ENCODE assay signal across 24 mouse cellular contexts in genomic region chr14:105262923-105263322, GRCm38 (mm10). TPM values are rescaled to one million over a fixed set of nuclear protein-coding genes. Genes with fewer than 3 reads are reported as not detected.
DNase-seq lines count a peak whose midpoint lies in the region; ATAC-seq and TF ChIP-seq lines count a peak whose summit lies in the region.
"Had no signal": no experiment of that assay in that cellular context is flagged by ENCODE, and none has a peak within 500 bp of the region (broad histone marks: within the 10 kb centered on the region; RNA-seq: fewer than 3 reads in every experiment).

No protein-coding gene starts in this region.

- no peak overlapping the region for H3K4me2 ChIP-seq in liver, embryonic 13.5 days
- no peak overlapping the region for H3K4me2 ChIP-seq in intestine, embryonic 16.5 days (ENCODE audit: low read depth, low read length)
- H3K4me2 ChIP-seq in stomach, postnatal 0 days (replicated peaks; ENCODE audit: low read depth) = no peak overlapping the region
- H3K4me2 ChIP-seq: embryonic facial prominence, embryonic 12.5 days; forebrain, embryonic 13.5 days; hindbrain, embryonic 15.5 days; neural tube, embryonic 15.5 days had no signal

- no peak for DNase-seq in liver, embryonic 13.5 days
- DNase-seq in liver = no peak
- DNase-seq in kidney, postnatal 36 days = peak; percentile 33 to 76
- peak; percentile 18 for DNase-seq in stomach, postnatal 0 days (ENCODE audit: low spot score)
- DNase-seq in lung, postnatal 25 days (ENCODE audit: low spot score) = no peak
- DNase-seq: adrenal gland, postnatal 10 days; cerebellum, adult 9-11 months; gastrocnemius, postnatal 10 days; heart, adult 18-20 months; heart, postnatal 36 days; lung, adult 18-20 months; lung, postnatal 14 days; thymus, postnatal 25 days had no signal

- H3K27ac ChIP-seq in liver, embryonic 13.5 days = 0 out of 2 replicates have a peak overlapping the region, but pooled peaks have one; percentile 24
- H3K27ac ChIP-seq in intestine, embryonic 16.5 days (ENCODE audit: low read length) = peak overlapping the region; percentile 79
- H3K27ac ChIP-seq in stomach, postnatal 0 days (replicated peaks) = 0 out of 2 replicates have a peak overlapping the region, but pooled peaks have one; percentile 26
- H3K27ac ChIP-seq: embryonic facial prominence, embryonic 12.5 days; forebrain, embryonic 13.5 days; hindbrain, embryonic 15.5 days; left cerebral cortex, adult 2 months; limb, embryonic 10.5 days; neural tube, embryonic 15.5 days had no signal

- H3K4me1 ChIP-seq in liver, embryonic 13.5 days (replicated peaks) = peaks cover 31% of the 10 kb centered on the region
- H3K4me1 ChIP-seq in intestine, embryonic 16.5 days (ENCODE audit: control insufficient read depth, insufficient read depth, low read length) = peaks cover 3% of the 10 kb centered on the region; the same call in 1 of the 2 replicates
- H3K4me1 ChIP-seq in stomach, postnatal 0 days (replicated peaks; ENCODE audit: control insufficient read depth, insufficient read depth) = no peaks in the 10 kb centered on the region
- H3K4me1 ChIP-seq: embryonic facial prominence, embryonic 12.5 days had no signal

- TF ChIP-seq CTCF in stomach, postnatal 0 days (IDR thresholded peaks at IDR 0.05; ENCODE audit: low read depth) = no peak

- no peak for TF ChIP-seq EP300 in stomach, postnatal 0 days (optimal IDR thresholded peaks at IDR 0.05)

- ATAC-seq in liver, embryonic 13.5 days (ENCODE audit: low read depth) = no peak
- ATAC-seq in intestine, embryonic 16.5 days = peak; percentile 75
- peak; percentile 78 for ATAC-seq in stomach, postnatal 0 days (ENCODE audit: low FRiP score, low TSS enrichment)
- no peak for ATAC-seq in granulocyte monocyte progenitor cell, adult 5-6 weeks (replicated peaks; ENCODE audit: poor library complexity, severe bottlenecking)
- ATAC-seq: forebrain, embryonic 13.5 days; midbrain, embryonic 16.5 days had no signal

- no peaks in the 10 kb centered on the region for H3K9me3 ChIP-seq in liver, embryonic 13.5 days (replicated peaks)
- H3K9me3 ChIP-seq in intestine, embryonic 16.5 days (ENCODE audit: control insufficient read depth, low read length) = no peaks in the 10 kb centered on the region
- H3K9me3 ChIP-seq in stomach, postnatal 0 days (ENCODE audit: control insufficient read depth, low read length) = no peaks in the 10 kb centered on the region
- H3K9me3 ChIP-seq: embryonic facial prominence, embryonic 12.5 days; forebrain, embryonic 13.5 days; hindbrain, embryonic 15.5 days; limb, embryonic 10.5 days; megakaryocyte, embryonic 14.5 days; neural tube, embryonic 15.5 days had no signal

- H3K36me3 ChIP-seq in liver, embryonic 13.5 days = no peaks in the 10 kb centered on the region
- H3K36me3 ChIP-seq in intestine, embryonic 16.5 days (ENCODE audit: control insufficient read depth, insufficient read depth, low read length) = no peaks in the 10 kb centered on the region
- H3K36me3 ChIP-seq in stomach, postnatal 0 days (ENCODE audit: control insufficient read depth, insufficient read depth, low read length) = no peaks in the 10 kb centered on the region
- H3K36me3 ChIP-seq: embryonic facial prominence, embryonic 12.5 days; hindbrain, embryonic 15.5 days; limb, embryonic 10.5 days; neural tube, embryonic 15.5 days had no signal

- no peaks in the 10 kb centered on the region for H3K27me3 ChIP-seq in liver, embryonic 13.5 days
- no peaks in the 10 kb centered on the region for H3K27me3 ChIP-seq in intestine, embryonic 16.5 days (replicated peaks; ENCODE audit: control insufficient read depth, insufficient read depth, low read length)
- no peaks in the 10 kb centered on the region for H3K27me3 ChIP-seq in stomach, postnatal 0 days (ENCODE audit: control insufficient read depth, insufficient read depth, low read length)
- H3K27me3 ChIP-seq: embryonic facial prominence, embryonic 12.5 days; forebrain, embryonic 13.5 days; hindbrain, embryonic 15.5 days; megakaryocyte, embryonic 14.5 days; neural tube, embryonic 15.5 days had no signal

- H3K9ac ChIP-seq in liver, embryonic 13.5 days = no peak overlapping the region
- H3K9ac ChIP-seq in intestine, embryonic 16.5 days (ENCODE audit: low read depth, low read length) = no peak overlapping the region
- H3K9ac ChIP-seq in stomach, postnatal 0 days (ENCODE audit: low read length) = no peak overlapping the region
- H3K9ac ChIP-seq: embryonic facial prominence, embryonic 12.5 days; forebrain, embryonic 13.5 days; hindbrain, embryonic 15.5 days; neural tube, embryonic 15.5 days had no signal

- H3K4me3 ChIP-seq in liver, embryonic 13.5 days (replicated peaks) = no peak overlapping the region
- no peak overlapping the region for H3K4me3 ChIP-seq in intestine, embryonic 16.5 days (ENCODE audit: low read length)
- no peak overlapping the region for H3K4me3 ChIP-seq in stomach, postnatal 0 days (ENCODE audit: low read depth, low read length)
- H3K4me3 ChIP-seq: embryonic facial prominence, embryonic 12.5 days; erythroblast, embryonic 14.5 days; forebrain, embryonic 13.5 days; hindbrain, embryonic 15.5 days; left cerebral cortex, adult 2 months; limb, embryonic 10.5 days; megakaryocyte, embryonic 14.5 days; neural tube, embryonic 15.5 days had no signal

- 54% methylated on average over 5 of the region's 5 CpGs for WGBS in liver, embryonic 13.5 days (ENCODE audit: insufficient replicate concordance)
- WGBS in intestine, embryonic 16.5 days = 35% methylated on average over 5 of the region's 5 CpGs
- 47% methylated on average over 5 of the region's 5 CpGs for WGBS in stomach, postnatal 0 days

RNA-seq across cellular contexts. Expression of gene Ndfip2, which starts 4.5 kb away (rescaled TPM):
- polyA plus RNA-seq in liver, embryonic 13.5 days (2015; fragmentation: Nextera tagmentation; extraction: Ambion mirVana) = 18.5 and 23.4 TPM in 2 replicates
- polyA plus RNA-seq in intestine, embryonic 16.5 days (2015; fragmentation: Nextera tagmentation; extraction: Ambion mirVana) = 97.9 and 110 TPM in 2 replicates
- polyA plus RNA-seq in stomach, postnatal 0 days (2015; fragmentation: Nextera tagmentation; extraction: Ambion mirVana) = 64.2 and 65.1 TPM in 2 replicates
- total RNA-seq in granulocyte monocyte progenitor cell, adult 5-6 weeks (2014; fragmentation: Nextera tagmentation) = 16.8 and 18.2 TPM in 2 replicates
- 11.6 and 12.6 TPM in 2 replicates for total RNA-seq in granulocyte monocyte progenitor cell, adult 5-6 weeks (2017)

Comparison
In these comparisons a context has a peak if more than half of its experiments do, and no peak if none do; other contexts are left out.
1. ATAC-seq: peak in intestine, embryonic 16.5 days (single experiment) and stomach, postnatal 0 days (single experiment); none in liver, embryonic 13.5 days (single experiment) and granulocyte monocyte progenitor cell, adult 5-6 weeks (single experiment).
2. DNase-seq: peak in kidney, postnatal 36 days (2 of 2) and stomach, postnatal 0 days (single experiment); none in liver, embryonic 13.5 days (single experiment), liver (single experiment) and lung, postnatal 25 days (single experiment).
3. H3K27ac ChIP-seq: peak in every context shown above with its lines; median percentile 79 in intestine, embryonic 16.5 days; 26 in stomach, postnatal 0 days; 24 in liver, embryonic 13.5 days.